Comparison of ENCODE assay signal across 8 mouse cellular contexts in the genomic region with DNA sequence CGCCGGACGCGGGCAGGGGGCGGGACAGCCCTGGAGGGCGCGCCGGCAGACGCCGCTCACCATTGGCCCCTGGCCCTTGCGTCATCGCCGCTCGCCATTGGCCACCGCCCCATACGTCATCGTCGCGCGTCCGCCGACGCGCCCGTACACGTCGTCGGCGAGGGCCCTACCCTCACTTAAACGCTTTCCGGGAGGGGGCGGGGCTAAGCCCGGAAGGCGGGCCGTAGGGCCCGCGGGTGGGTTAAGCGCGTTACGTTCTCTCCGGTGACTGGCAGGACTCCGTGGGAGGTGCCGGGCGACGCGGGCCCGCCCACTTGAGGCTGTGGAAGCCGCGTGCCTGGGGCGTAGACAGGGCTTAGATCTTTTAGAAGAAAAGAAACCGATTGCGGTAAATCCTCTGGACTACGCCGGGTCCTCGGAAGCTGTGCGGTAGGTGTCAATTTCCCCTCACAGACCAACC. TPM values are rescaled to one million over a fixed set of nuclear protein-coding genes. Genes with fewer than 3 reads are reported as not detected.
A peak's percentile ranks its signal among the peaks of the same experiment; 100 is the strongest.
DNase-seq lines count a peak whose midpoint lies in the region; ATAC-seq and TF ChIP-seq lines count a peak whose summit lies in the region.

No protein-coding gene starts in this region.

- H3K4me2 ChIP-seq in kidney, embryonic 14.5 days (replicated peaks; ENCODE audit: low read depth, low read length), result peak overlapping the region; percentile 90
- H3K4me2 ChIP-seq in limb, embryonic 15.5 days, result peak overlapping the region; percentile 72

- H3K4me1 ChIP-seq in bone marrow macrophage, adult 2 months (ENCODE audit: control insufficient read depth, insufficient read depth, low read length), result peaks cover 9% of the 10 kb centered on the region
- H3K4me1 ChIP-seq in embryonic fibroblast, embryonic 13.5 days (ENCODE audit: control insufficient read depth, insufficient read depth, low read length), result peaks cover 4% of the 10 kb centered on the region; the same call in 1 of the 2 replicates
- H3K4me1 ChIP-seq in kidney, embryonic 14.5 days (ENCODE audit: control insufficient read depth, insufficient read depth, low read length), result peaks cover 11% of the 10 kb centered on the region
- H3K4me1 ChIP-seq in limb, embryonic 15.5 days, result peaks cover 30% of the 10 kb centered on the region

- ATAC-seq in kidney, embryonic 14.5 days (ENCODE audit: low FRiP score, low TSS enrichment), result peak; percentile 98
- peak; percentile 94 for ATAC-seq in limb, embryonic 15.5 days (ENCODE audit: insufficient number of reproducible peaks, low FRiP score, low TSS enrichment, low read depth)

- H3K27ac ChIP-seq in bone marrow macrophage, adult 2 months (ENCODE audit: insufficient read depth, low read depth, low read length), result peak overlapping the region; percentile 26
- peak overlapping the region; percentile 38 for H3K27ac ChIP-seq in embryonic fibroblast, embryonic 13.5 days (ENCODE audit: insufficient read depth, low read length)
- peak overlapping the region; percentile 81 for H3K27ac ChIP-seq in kidney, embryonic 14.5 days (ENCODE audit: low read depth, low read length)
- peak overlapping the region; percentile 84 for H3K27ac ChIP-seq in limb, embryonic 15.5 days

- peak overlapping the region; percentile 86 for H3K9ac ChIP-seq in kidney, embryonic 14.5 days (ENCODE audit: low read depth, low read length)
- H3K9ac ChIP-seq in limb, embryonic 15.5 days, result peak overlapping the region; percentile 84

- no peaks in the 10 kb centered on the region for H3K27me3 ChIP-seq in kidney, embryonic 14.5 days (ENCODE audit: control insufficient read depth, insufficient read depth, low read length)
- no peaks in the 10 kb centered on the region for H3K27me3 ChIP-seq in limb, embryonic 15.5 days

- under 1% methylated on average over 52 of the region's 56 CpGs for WGBS in kidney, embryonic 14.5 days
- WGBS in limb, embryonic 15.5 days, result under 1% methylated on average over 56 of the region's 56 CpGs

- TF ChIP-seq CTCF in bone marrow macrophage, adult 2 months (IDR thresholded peaks at IDR 0.05; ENCODE audit: low read depth, low read length), result no peak
- TF ChIP-seq CTCF in embryonic fibroblast, embryonic 13.5 days (IDR thresholded peaks at IDR 0.05; ENCODE audit: borderline replicate concordance, insufficient read depth, low read length), result no peak

- TF ChIP-seq POLR2A in bone marrow macrophage, adult 2 months (IDR thresholded peaks at IDR 0.05; ENCODE audit: borderline replicate concordance, low read depth, low read length), result no peak
- peak; percentile 69 for TF ChIP-seq POLR2A in embryonic fibroblast, embryonic 13.5 days (IDR thresholded peaks at IDR 0.05; ENCODE audit: low read depth, low read length)

- peaks cover 40% of the 10 kb centered on the region for H3K36me3 ChIP-seq in kidney, embryonic 14.5 days (ENCODE audit: control insufficient read depth, insufficient read depth, low read length)
- H3K36me3 ChIP-seq in limb, embryonic 15.5 days, result peaks cover 42% of the 10 kb centered on the region

- H3K4me3 ChIP-seq in bone marrow macrophage, adult 2 months (ENCODE audit: insufficient read depth, low read length), result peak overlapping the region; percentile 94
- H3K4me3 ChIP-seq in embryonic fibroblast, embryonic 13.5 days (ENCODE audit: insufficient read depth, low read length), result peak overlapping the region; percentile 94
- peak overlapping the region; percentile 92 for H3K4me3 ChIP-seq in kidney, embryonic 14.5 days (ENCODE audit: low read length)
- peak overlapping the region; percentile 97 for H3K4me3 ChIP-seq in limb, embryonic 15.5 days

- peak; percentile 100 for DNase-seq in A20 (ENCODE audit: low read depth, low spot score)
- peak; percentile 99 to 100 for DNase-seq in heart, adult 9 months (ENCODE audit: low spot score in 2 of 2)
- DNase-seq in monocyte, adult 2 months (ENCODE audit: low read depth in 1 of 2, low spot score in 2 of 2), result peak; percentile 99
- DNase-seq in spleen, postnatal 36 days (ENCODE audit: low spot score in 2 of 2), result peak; percentile 99 to 100

- no peaks in the 10 kb centered on the region for H3K9me3 ChIP-seq in kidney, embryonic 14.5 days (ENCODE audit: control insufficient read depth, low read length)
- H3K9me3 ChIP-seq in limb, embryonic 15.5 days, result no peaks in the 10 kb centered on the region

RNA-seq across cellular contexts. Expression of gene Slc35e1, which starts 0.2 kb away (rescaled TPM):
- polyA plus RNA-seq in bone marrow macrophage, adult 2 months (2012; ENCODE audit: insufficient read depth, insufficient read length, missing spikeins), result 28.8 and 34.5 TPM in 2 replicates
- polyA plus RNA-seq in embryonic fibroblast, embryonic 13.5 days (2011; ENCODE audit: insufficient read length, low read depth, missing spikeins), result 45.4 and 50.3 TPM in 2 replicates
- polyA plus RNA-seq in kidney, embryonic 14.5 days (2014; fragmentation: Nextera tagmentation; extraction: Ambion mirVana), result 10.8 and 19.7 TPM in 2 replicates
- polyA plus RNA-seq in limb, embryonic 15.5 days (2015; fragmentation: Nextera tagmentation; extraction: Ambion mirVana), result 17.6 and 20.0 TPM in 2 replicates

RNA-seq across cellular contexts. Expression of gene Cherp, which starts 17.6 kb away (rescaled TPM):
- 43.8 and 48.8 TPM in 2 replicates for polyA plus RNA-seq in bone marrow macrophage, adult 2 months (2012; ENCODE audit: insufficient read depth, insufficient read length, missing spikeins)
- polyA plus RNA-seq in embryonic fibroblast, embryonic 13.5 days (2011; ENCODE audit: insufficient read length, low read depth, missing spikeins), result 39.9 and 46.2 TPM in 2 replicates
- 57.0 and 72.0 TPM in 2 replicates for polyA plus RNA-seq in kidney, embryonic 14.5 days (2014; fragmentation: Nextera tagmentation; extraction: Ambion mirVana)
- polyA plus RNA-seq in limb, embryonic 15.5 days (2015; fragmentation: Nextera tagmentation; extraction: Ambion mirVana), result 53.4 and 58.2 TPM in 2 replicates

RNA-seq across cellular contexts. Expression of gene 1700030K09Rik, which starts 49.0 kb away (rescaled TPM):
- 6.2 and 13.5 TPM in 2 replicates for polyA plus RNA-seq in bone marrow macrophage, adult 2 months (2012; ENCODE audit: insufficient read depth, insufficient read length, missing spikeins)
- polyA plus RNA-seq in embryonic fibroblast, embryonic 13.5 days (2011; ENCODE audit: insufficient read length, low read depth, missing spikeins), result 5.5 and 6.6 TPM in 2 replicates
- 13.9 and 14.6 TPM in 2 replicates for polyA plus RNA-seq in kidney, embryonic 14.5 days (2014; fragmentation: Nextera tagmentation; extraction: Ambion mirVana)
- 14.2 and 14.7 TPM in 2 replicates for polyA plus RNA-seq in limb, embryonic 15.5 days (2015; fragmentation: Nextera tagmentation; extraction: Ambion mirVana)

RNA-seq across cellular contexts. Expression of gene Calr3, which starts 49.0 kb away (rescaled TPM):
- polyA plus RNA-seq in bone marrow macrophage, adult 2 months (2012; ENCODE audit: insufficient read depth, insufficient read length, missing spikeins), result 0.52 and 0.79 TPM in 2 replicates
- 1.7 and 1.9 TPM in 2 replicates for polyA plus RNA-seq in embryonic fibroblast, embryonic 13.5 days (2011; ENCODE audit: insufficient read length, low read depth, missing spikeins)
- polyA plus RNA-seq in kidney, embryonic 14.5 days (2014; fragmentation: Nextera tagmentation; extraction: Ambion mirVana), result 1.6 and 2.1 TPM in 2 replicates
- 1.4 and 1.7 TPM in 2 replicates for polyA plus RNA-seq in limb, embryonic 15.5 days (2015; fragmentation: Nextera tagmentation; extraction: Ambion mirVana)

RNA-seq across cellular contexts. Expression of gene Med26, which starts 55.4 kb away (rescaled TPM):
- polyA plus RNA-seq in bone marrow macrophage, adult 2 months (2012; ENCODE audit: insufficient read depth, insufficient read length, missing spikeins), result 7.5 and 7.8 TPM in 2 replicates
- 6.4 and 7.5 TPM in 2 replicates for polyA plus RNA-seq in embryonic fibroblast, embryonic 13.5 days (2011; ENCODE audit: insufficient read length, low read depth, missing spikeins)
- polyA plus RNA-seq in kidney, embryonic 14.5 days (2014; fragmentation: Nextera tagmentation; extraction: Ambion mirVana), result 11.1 and 15.8 TPM in 2 replicates
- polyA plus RNA-seq in limb, embryonic 15.5 days (2015; fragmentation: Nextera tagmentation; extraction: Ambion mirVana), result 18.8 and 19.5 TPM in 2 replicates

Comparison
In these comparisons a context has a peak if more than half of its experiments do, and no peak if none do; other contexts are left out.
1. Peak in every context shown above with its lines: DNase-seq, ATAC-seq, H3K4me3 ChIP-seq and H3K27ac ChIP-seq.
2. H3K27ac ChIP-seq: peak in every context shown above with its lines; median percentile 84 in limb, embryonic 15.5 days; 81 in kidney, embryonic 14.5 days; 38 in embryonic fibroblast, embryonic 13.5 days; 26 in bone marrow macrophage, adult 2 months.